Mouse (Mus musculus) kidney, adult 2 months (tissue): Measurements from ENCODE around the gene Gucy2d.

Experiments used
- CTCF ChIP-seq: fragments of 200-500 bp; conservative IDR thresholded peaks from 2 replicates; pipeline ENCODE4 v1.5.1; 2011; ENCODE audit warnings: low read depth, mild to moderate bottlenecking, control low read depth, low read length, moderate library complexity, mixed read lengths; ENCODE audit not compliant: insufficient read depth, insufficient read length
- POLR2A ChIP-seq: fragments of 200-500 bp; IDR thresholded peaks from one replicate; pipeline ENCODE4 v1.6.1; 2011; ENCODE audit warnings: low read depth, low read length, control low read depth

- no peak for TF ChIP-seq CTCF
- no peak for TF ChIP-seq POLR2A
These were observed 49.7 kb upstream of the Gucy2d start for GRCm38 (mm10) chr7:98390486-98390885.
